Mouse (Mus musculus): ENCODE measurements around the gene Ccdc151.

Gene Ccdc151

DNA sequence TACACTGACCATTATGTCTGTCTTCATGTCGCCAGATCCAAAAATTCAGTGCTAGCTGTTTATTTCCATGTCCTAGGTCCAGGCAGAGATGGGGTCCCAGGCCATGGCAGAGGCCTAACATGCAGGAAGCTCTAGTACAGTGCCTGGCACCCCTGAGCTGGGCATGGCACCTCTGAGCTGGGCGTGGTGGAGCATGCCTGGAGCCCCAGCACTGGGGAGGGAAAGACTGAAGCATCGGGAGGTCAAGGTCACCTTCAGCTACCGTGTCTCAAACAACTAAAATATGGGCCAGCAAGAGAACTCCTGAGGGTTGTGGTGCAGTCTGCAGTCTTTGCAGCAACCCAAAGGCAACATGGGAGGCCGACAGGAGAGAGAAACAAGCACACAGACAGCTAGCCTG, 44.1 kb downstream of the Ccdc151 start:
- in situ Hi-C loops (cut with MboI, MseI): no loop called here

- in situ Hi-C loops (cut with MboI, MseI): no loop called here
Observed at GRCm38 (mm10) chr9:21955570-21956281, 46.7 kb downstream of the Ccdc151 start, which contains the start of gene Swsap1. Gene Swsap1, plus strand, starts transcription at chr9:21955755.

DNA sequence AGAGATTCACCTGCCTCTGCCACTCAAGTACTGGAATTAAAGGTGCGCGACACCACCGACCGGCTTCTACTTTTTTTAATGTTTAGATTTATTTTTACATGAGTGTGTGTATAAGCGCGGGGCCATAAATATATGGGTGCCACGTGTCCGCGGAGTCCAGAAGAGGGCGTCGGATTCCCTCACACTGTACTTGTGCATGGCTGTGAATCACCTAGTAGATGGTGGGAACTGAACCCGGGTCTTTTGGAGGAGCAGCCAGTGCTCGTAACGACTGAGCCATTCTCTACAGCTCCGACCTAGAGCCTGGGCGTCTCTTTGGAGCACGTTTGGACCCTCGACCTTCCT, 47.2 kb downstream of the Ccdc151 start:
- in situ Hi-C loops (cut with MboI, MseI): no loop called here

DNA sequence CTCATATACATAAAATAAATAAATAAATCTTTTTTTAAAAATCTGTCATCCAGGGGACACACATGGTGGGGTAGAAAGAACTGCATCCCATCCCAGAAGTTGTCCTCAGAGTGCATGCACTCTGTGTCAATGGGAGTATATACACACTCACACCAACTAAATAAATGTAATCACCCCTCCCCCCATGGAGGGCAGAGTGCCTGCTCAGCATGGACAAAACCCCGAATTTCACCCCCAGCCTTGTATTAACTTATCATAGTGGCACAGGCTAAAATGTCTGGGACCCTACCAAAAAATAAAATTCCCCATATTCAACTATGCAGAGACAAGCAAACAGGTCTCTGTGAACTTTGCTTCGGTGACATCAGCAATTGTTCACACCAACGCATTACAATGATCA, 47.8 kb downstream of the Ccdc151 start:
- in situ Hi-C loops (cut with MboI, MseI): no loop called here

GRCm38 (mm10) chr9:21953600-21953999, 48.8 kb downstream of the Ccdc151 start:
- in situ Hi-C loops (cut with MboI, MseI): no loop called here

DNA sequence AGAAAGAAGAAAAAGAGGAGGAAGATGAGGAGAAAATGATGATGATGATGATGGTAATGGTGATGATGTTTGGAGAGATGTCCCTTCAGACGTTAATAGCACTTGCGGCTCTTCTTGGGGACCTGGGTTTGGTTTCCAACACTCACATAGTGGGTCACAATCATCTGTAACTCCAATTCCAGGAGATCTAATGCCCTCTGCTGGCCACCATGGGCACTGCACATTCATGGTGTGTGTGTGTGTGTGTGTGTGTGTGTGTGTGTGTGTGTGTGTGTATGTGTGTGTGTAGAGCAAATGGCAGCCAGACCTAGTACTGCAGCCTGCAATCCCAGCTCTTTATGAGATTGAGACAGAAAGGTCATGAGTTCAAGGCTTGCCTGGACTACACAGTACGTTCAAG, 50.5 kb downstream of the Ccdc151 start:
- in situ Hi-C loops (cut with MboI, MseI): no loop called here

DNA sequence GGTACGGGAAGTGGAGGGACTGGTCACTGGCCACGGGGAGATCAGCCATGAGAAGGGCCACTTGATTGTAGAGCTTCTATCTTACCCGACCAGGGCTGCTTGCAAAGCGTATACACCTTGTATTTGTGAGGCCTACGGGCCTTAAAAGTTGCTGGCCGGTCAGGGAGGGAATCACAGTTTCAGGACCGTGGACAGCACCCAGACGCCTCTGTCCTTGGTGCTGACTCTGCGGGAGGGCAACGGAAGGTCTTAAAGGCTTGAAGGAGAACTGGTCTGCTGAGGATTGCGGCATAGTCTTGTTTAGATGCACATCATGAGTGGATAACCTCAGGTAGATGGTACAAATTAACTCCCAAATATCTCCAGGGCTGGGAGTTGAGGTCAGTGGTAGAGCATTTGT, 52.1 kb downstream of the Ccdc151 start:
- in situ Hi-C loops (cut with MboI, MseI): no loop called here

DNA sequence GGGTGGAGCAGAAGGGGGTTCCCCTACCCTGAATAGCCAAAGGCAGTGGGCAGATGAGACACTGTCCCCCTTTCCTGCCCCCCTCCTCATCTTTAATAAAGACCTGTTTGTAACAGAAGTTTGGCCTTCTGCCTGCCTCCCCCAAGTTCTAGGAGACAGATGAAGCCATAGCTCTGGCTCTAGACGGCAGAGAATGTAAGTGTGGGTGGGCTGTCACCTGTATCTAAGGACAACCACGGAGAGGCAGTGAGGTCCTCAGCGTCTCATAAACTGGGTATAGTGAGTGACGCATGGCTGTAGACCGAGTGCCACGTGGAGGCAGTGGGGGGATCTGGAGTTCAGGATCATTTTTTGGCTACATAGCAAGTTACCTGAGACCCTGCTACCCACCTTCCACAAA, 53.6 kb downstream of the Ccdc151 start:
- in situ Hi-C loops (cut with MboI, MseI): no loop called here

- in situ Hi-C loops (cut with MboI, MseI): no loop called here
Observed at GRCm38 (mm10) chr9:21948146-21948545, 54.3 kb downstream of the Ccdc151 start.

GRCm38 (mm10) chr9:21947540-21948130, 54.8 kb downstream of the Ccdc151 start:
- in situ Hi-C loops (cut with MboI, MseI): no loop called here

- in situ Hi-C loops (cut with MboI, MseI): no loop called here
Observed at GRCm38 (mm10) chr9:21944267-21944666, 58.2 kb downstream of the Ccdc151 start.

- in situ Hi-C loops (cut with MboI, MseI): no loop called here
Observed at GRCm38 (mm10) chr9:21943638-21944037, 58.8 kb downstream of the Ccdc151 start.

GRCm38 (mm10) chr9:21943046-21943445, 59.4 kb downstream of the Ccdc151 start:
- in situ Hi-C loops (cut with MboI, MseI): no loop called here

Measured in T-helper 17 cell (primary cell).